Mouse (Mus musculus): ENCODE data around the gene Sh2d7. TPM values are rescaled to one million over a fixed set of nuclear protein-coding genes. Genes with fewer than 3 reads are reported as not detected.

The Sh2d7 gene
- polyA plus RNA-seq, 1 experiment: not detected

- H3K9me3 ChIP-seq (ENCODE audit: control insufficient read depth, low read length): no peaks in the 10 kb centered on the region
- H3K27me3 ChIP-seq (ENCODE audit: control insufficient read depth): no peaks in the 10 kb centered on the region
- no peaks in the 10 kb centered on the region for H3K36me3 ChIP-seq (ENCODE audit: control insufficient read depth)
- no peak overlapping the region for H3K4me3 ChIP-seq (replicated peaks)
- H3K4me1 ChIP-seq (ENCODE audit: control insufficient read depth): no peaks in the 10 kb centered on the region
- TF ChIP-seq GATA1 (IDR thresholded peaks at IDR 0.05; ENCODE audit: low read length) (no peak), TAL1 (IDR thresholded peaks at IDR 0.05; ENCODE audit: low read length) (no peak)
Measured at GRCm38 (mm10) chr9:54537030-54537429, 1.8 kb upstream of the Sh2d7 start.

- TF ChIP-seq GATA1 (IDR thresholded peaks at IDR 0.05; ENCODE audit: low read length) (no peak), TAL1 (IDR thresholded peaks at IDR 0.05; ENCODE audit: low read length) (no peak)
- Histone ChIP-seq H3K9me3 (ENCODE audit: control insufficient read depth, low read length) (no peaks in the 10 kb centered on the region), H3K4me3 (replicated peaks) (no peak overlapping the region)
Measured at GRCm38 (mm10) chr9:54537480-54537879, 1.3 kb upstream of the Sh2d7 start.

GRCm38 (mm10) chr9:54538244-54538643 is 540 bp upstream of the Sh2d7 start:
- H3K4me3 ChIP-seq (replicated peaks): no peak overlapping the region
- no peaks in the 10 kb centered on the region for H3K4me1 ChIP-seq (ENCODE audit: control insufficient read depth)
- TF ChIP-seq GATA1 (IDR thresholded peaks at IDR 0.05; ENCODE audit: low read length) (no peak), TAL1 (IDR thresholded peaks at IDR 0.05; ENCODE audit: low read length) (no peak)
- H3K27me3 ChIP-seq (ENCODE audit: control insufficient read depth): no peaks in the 10 kb centered on the region
- H3K9me3 ChIP-seq (ENCODE audit: control insufficient read depth, low read length): no peaks in the 10 kb centered on the region
- H3K36me3 ChIP-seq (ENCODE audit: control insufficient read depth): no peaks in the 10 kb centered on the region

More at GRCm38 (mm10) chr9:54537480-54537879, 1.3 kb upstream of the Sh2d7 start:
- Histone ChIP-seq H3K4me1 (ENCODE audit: control insufficient read depth) (no peaks in the 10 kb centered on the region), H3K27me3 (ENCODE audit: control insufficient read depth) (no peaks in the 10 kb centered on the region), H3K36me3 (ENCODE audit: control insufficient read depth) (no peaks in the 10 kb centered on the region)

GRCm38 (mm10) chr9:54540801-54541200 is 2.0 kb downstream of the Sh2d7 start:
- H3K27me3 ChIP-seq (ENCODE audit: control insufficient read depth): no peaks in the 10 kb centered on the region
- no peaks in the 10 kb centered on the region for H3K9me3 ChIP-seq (ENCODE audit: control insufficient read depth, low read length)
- TF ChIP-seq GATA1 (IDR thresholded peaks at IDR 0.05; ENCODE audit: low read length) (no peak), TAL1 (IDR thresholded peaks at IDR 0.05; ENCODE audit: low read length) (no peak)
- no peak overlapping the region for H3K4me3 ChIP-seq (replicated peaks)
- no peaks in the 10 kb centered on the region for H3K4me1 ChIP-seq (ENCODE audit: control insufficient read depth)
- H3K36me3 ChIP-seq (ENCODE audit: control insufficient read depth): no peaks in the 10 kb centered on the region

GRCm38 (mm10) chr9:54544212-54544953 is 5.6 kb downstream of the Sh2d7 start:
- Histone ChIP-seq H3K4me1 (ENCODE audit: control insufficient read depth) (no peaks in the 10 kb centered on the region), H3K9me3 (ENCODE audit: control insufficient read depth, low read length) (no peaks in the 10 kb centered on the region), H3K4me3 (replicated peaks) (no peak overlapping the region), H3K36me3 (ENCODE audit: control insufficient read depth) (no peaks in the 10 kb centered on the region), H3K27me3 (ENCODE audit: control insufficient read depth) (no peaks in the 10 kb centered on the region)
- no peak for TF ChIP-seq GATA1 (IDR thresholded peaks at IDR 0.05; ENCODE audit: low read length)
- no peak for TF ChIP-seq TAL1 (IDR thresholded peaks at IDR 0.05; ENCODE audit: low read length)

- no peaks in the 10 kb centered on the region for H3K27me3 ChIP-seq (ENCODE audit: control insufficient read depth)
- no peaks in the 10 kb centered on the region for H3K4me1 ChIP-seq (ENCODE audit: control insufficient read depth)
- TF ChIP-seq TAL1 (IDR thresholded peaks at IDR 0.05; ENCODE audit: low read length) (no peak), GATA1 (IDR thresholded peaks at IDR 0.05; ENCODE audit: low read length) (no peak)
- H3K36me3 ChIP-seq (ENCODE audit: control insufficient read depth): no peaks in the 10 kb centered on the region
- no peaks in the 10 kb centered on the region for H3K9me3 ChIP-seq (ENCODE audit: control insufficient read depth, low read length)
- no peak overlapping the region for H3K4me3 ChIP-seq (replicated peaks)
Measured at GRCm38 (mm10) chr9:54544954-54545315, 6.2 kb downstream of the Sh2d7 start.

- Histone ChIP-seq H3K36me3 (ENCODE audit: control insufficient read depth) (no peaks in the 10 kb centered on the region), H3K27me3 (ENCODE audit: control insufficient read depth) (no peaks in the 10 kb centered on the region), H3K4me3 (replicated peaks) (no peak overlapping the region), H3K4me1 (ENCODE audit: control insufficient read depth) (peaks cover 1% of the 10 kb centered on the region; the same call in 1 of the 2 replicates), H3K9me3 (ENCODE audit: control insufficient read depth, low read length) (no peaks in the 10 kb centered on the region)
- TF ChIP-seq GATA1 (IDR thresholded peaks at IDR 0.05; ENCODE audit: low read length): no peak
- TF ChIP-seq TAL1 (IDR thresholded peaks at IDR 0.05; ENCODE audit: low read length): no peak
Measured at GRCm38 (mm10) chr9:54547536-54547935, 8.8 kb downstream of the Sh2d7 start.

GRCm38 (mm10) chr9:54549433-54549832 is 10.6 kb downstream of the Sh2d7 start:
- Histone ChIP-seq H3K4me3 (replicated peaks) (no peak overlapping the region), H3K36me3 (ENCODE audit: control insufficient read depth) (no peaks in the 10 kb centered on the region), H3K4me1 (ENCODE audit: control insufficient read depth) (peaks cover 3% of the 10 kb centered on the region; the same call in 1 of the 2 replicates), H3K9me3 (ENCODE audit: control insufficient read depth, low read length) (no peaks in the 10 kb centered on the region), H3K27me3 (ENCODE audit: control insufficient read depth) (no peaks in the 10 kb centered on the region)
- TF ChIP-seq TAL1 (IDR thresholded peaks at IDR 0.05; ENCODE audit: low read length): no peak
- TF ChIP-seq GATA1 (IDR thresholded peaks at IDR 0.05; ENCODE audit: low read length): no peak

GRCm38 (mm10) chr9:54552409-54552808 is 13.6 kb downstream of the Sh2d7 start:
- no peak for TF ChIP-seq TAL1 (IDR thresholded peaks at IDR 0.05; ENCODE audit: low read length)
- TF ChIP-seq GATA1 (IDR thresholded peaks at IDR 0.05; ENCODE audit: low read length): no peak
- Histone ChIP-seq H3K9me3 (ENCODE audit: control insufficient read depth, low read length) (no peaks in the 10 kb centered on the region), H3K4me3 (replicated peaks) (no peak overlapping the region), H3K27me3 (ENCODE audit: control insufficient read depth) (no peaks in the 10 kb centered on the region), H3K36me3 (ENCODE audit: control insufficient read depth) (no peaks in the 10 kb centered on the region), H3K4me1 (ENCODE audit: control insufficient read depth) (peaks cover 3% of the 10 kb centered on the region; the same call in 1 of the 2 replicates)

All from erythroblast, embryonic 14.5 days (primary cell).